Mouse (Mus musculus) gastrocnemius, postnatal 25 days (tissue): Measurements from ENCODE around the gene Mip. TPM values are rescaled to one million over a fixed set of nuclear protein-coding genes. Genes with fewer than 3 reads are reported as not detected.

Experiments
- total RNA-seq, 2 experiments: library from RNA; stranded (reverse); gene quantifications; 1 replicate in 1 of 2; 2 replicates in 1 of 2; pipeline ENCODE4 v1.2.3; 2021

The Mip gene
- total RNA-seq, 2 experiments from 2014 or later, result 0.13 TPM; not detected in 1

Other genes with a start within 250 kb of the Mip start
- gene Hsd17b6, start 218.2 kb upstream of the Mip start, total RNA-seq, result not detected
- 1 to 10 TPM in 1 of 2 experiments, under 1 TPM in 1; 0.51 to 1.0 TPM for gene Prim1, start 210.7 kb upstream of the Mip start, total RNA-seq
- gene Naca, start 190.3 kb upstream of the Mip start, total RNA-seq, result 100 to 1,000 TPM; 339 to 340 TPM
- gene Ptges3, start 166.9 kb upstream of the Mip start, total RNA-seq, result 10 to 100 TPM; 61.5 to 62.3 TPM
- gene Atp5b, start 142.6 kb upstream of the Mip start, total RNA-seq, result 1,000 to 10,000 TPM; 3,933 to 4,186 TPM
- 10 to 100 TPM; 11.4 to 12.0 TPM for gene Baz2a, start 134.3 kb upstream of the Mip start, total RNA-seq
- gene Rbms2, start 45.5 kb upstream of the Mip start, total RNA-seq, result 10 to 100 TPM; 54.4 to 61.5 TPM
- gene Gls2, start 31.4 kb upstream of the Mip start, total RNA-seq, result under 1 TPM; 0.41 to 0.94 TPM
- 10 to 100 TPM; 31.0 to 35.6 TPM for gene Spryd4, start 14.0 kb upstream of the Mip start, total RNA-seq
- 1 to 10 TPM; 2.0 to 3.5 TPM for gene Timeless, start 6.2 kb downstream of the Mip start, total RNA-seq
- gene Apon, start 28.3 kb downstream of the Mip start, total RNA-seq, result not detected
- gene Apof, start 42.8 kb downstream of the Mip start, total RNA-seq, result not detected
- gene Stat2, start 44.7 kb downstream of the Mip start, total RNA-seq, result 1 to 10 TPM; 4.6 to 4.7 TPM
- gene Il23a, start 72.9 kb downstream of the Mip start, total RNA-seq, result not detected
- 1 to 10 TPM; 5.1 to 5.4 TPM for gene Pan2, start 77.5 kb downstream of the Mip start, total RNA-seq
- gene Cnpy2, start 96.6 kb downstream of the Mip start, total RNA-seq, result 10 to 100 TPM; 45.5 to 47.9 TPM
- gene Cs, start 111.9 kb downstream of the Mip start, total RNA-seq, result 100 to 1,000 TPM; 589 to 611 TPM
- 100 to 1,000 TPM; 443 to 454 TPM for gene Coq10a, start 143.2 kb downstream of the Mip start, total RNA-seq
- gene Ankrd52, start 151.3 kb downstream of the Mip start, total RNA-seq, result 10 to 100 TPM; 61.5 to 70.1 TPM
- not detected for gene Slc39a5, start 175.4 kb downstream of the Mip start, total RNA-seq
- gene Nabp2, start 185.7 kb downstream of the Mip start, total RNA-seq, result 10 to 100 TPM; 44.7 to 47.9 TPM
- 10 to 100 TPM; 10.7 to 11.5 TPM for gene Rnf41, start 185.8 kb downstream of the Mip start, total RNA-seq
- gene Smarcc2, start 233.4 kb downstream of the Mip start, total RNA-seq, result 10 to 100 TPM; 40.7 to 43.9 TPM